Mouse (Mus musculus) T-helper 17 cell (primary cell): ENCODE results near the gene Dcun1d3.

ENCODE experiments used
- in situ Hi-C, 2 experiments: fragments of 300-600 bp; cut with MboI, MseI; formaldehyde crosslinking; loops; 1 replicate in 1 of 2; 2 replicates in 1 of 2; pipeline ENCODE4 v1.15.1; 2025; ENCODE audit warnings: high pct_unique_total_duplicates in 2 of 2

Dcun1d3 gene

DNA sequence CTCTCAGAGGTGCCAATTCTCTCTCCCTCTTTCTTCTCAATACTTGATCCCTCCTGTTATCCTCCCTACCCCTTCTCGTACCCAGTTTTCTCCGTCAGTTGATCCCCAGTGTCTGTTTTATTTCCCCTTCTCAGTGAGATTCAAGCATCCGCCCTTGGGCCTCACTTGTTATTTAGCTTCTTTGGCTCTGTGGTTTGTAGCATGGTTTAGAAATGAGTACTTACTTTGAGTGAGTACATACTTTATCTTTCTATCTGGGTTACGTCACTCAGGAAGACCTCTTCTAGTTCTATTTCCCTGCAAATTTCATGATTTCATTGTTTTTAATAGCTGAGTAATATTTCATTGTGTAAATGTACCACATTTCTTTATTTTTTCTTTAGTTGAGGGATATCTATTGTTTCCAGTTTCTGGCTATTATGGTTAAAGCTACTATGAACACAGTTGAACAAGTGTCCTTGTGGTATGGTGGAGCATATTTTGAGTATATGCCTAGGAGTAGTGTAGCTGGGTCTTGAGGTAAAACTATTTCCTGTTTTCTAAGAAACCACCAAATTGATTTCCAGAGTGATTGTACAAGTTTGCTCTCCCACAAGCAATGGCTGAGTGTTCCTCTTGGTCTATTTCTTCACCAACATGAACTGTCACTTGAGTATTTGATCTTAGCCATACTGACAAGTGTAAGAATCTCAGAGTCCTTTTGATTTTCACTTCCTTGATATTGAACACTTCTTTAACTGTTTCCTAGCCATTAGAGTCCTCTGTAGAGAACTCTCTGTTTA, 59.9 kb downstream of the Dcun1d3 start:
- in situ Hi-C loops: loop anchor here in 1 of 2 experiments (5.0 kb wide), 1 partner anchor 39 kb away; no protein-coding TSS in a partner anchor

DNA sequence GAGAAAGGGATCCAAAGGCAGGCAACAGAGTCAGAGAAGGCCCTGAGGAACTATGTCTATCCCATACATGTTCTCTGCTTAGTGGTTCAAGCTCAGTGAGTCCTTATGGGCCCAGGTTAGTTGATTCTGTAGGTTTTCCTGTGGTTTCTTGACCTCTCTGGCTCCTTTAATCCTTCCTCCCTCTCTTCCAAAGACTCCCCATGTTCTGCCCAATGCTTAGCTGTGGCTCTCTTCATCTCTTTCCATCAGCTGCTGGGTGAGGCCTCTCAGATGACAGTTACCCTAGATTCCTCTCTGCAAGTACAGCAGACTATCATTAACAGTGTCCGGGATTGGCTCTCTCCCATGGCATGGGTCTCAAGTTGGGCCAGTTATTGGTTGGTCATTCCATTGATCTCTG, 60.7 kb downstream of the Dcun1d3 start:
- in situ Hi-C loops: loop anchor here in 1 of 2 experiments (5.0 kb wide), 1 partner anchor 38 kb away; no protein-coding TSS in a partner anchor

DNA sequence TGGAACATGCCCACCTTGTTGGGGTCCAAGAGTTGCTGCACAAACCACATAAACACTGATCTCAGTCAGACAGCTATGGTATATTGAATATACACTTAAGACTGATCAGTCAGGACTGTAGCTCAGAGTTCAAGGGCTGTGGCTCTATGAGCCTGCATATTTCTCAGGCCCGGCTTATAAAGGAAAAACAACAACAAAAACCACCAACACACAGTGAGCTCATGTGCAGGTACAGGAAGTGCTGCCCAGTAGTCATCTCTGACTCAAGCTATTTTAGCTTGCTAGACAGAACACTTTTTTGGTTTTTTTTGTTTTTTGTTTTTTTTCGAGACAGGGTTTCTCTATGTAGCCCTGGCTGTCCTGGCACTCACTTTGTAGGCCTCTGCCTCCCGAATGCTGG, 87.4 kb downstream of the Dcun1d3 start:
- in situ Hi-C loops: no loop called here

- in situ Hi-C loops: no loop called here
These were observed 88.7 kb downstream of the Dcun1d3 start for GRCm38 (mm10) chr7:119807396-119807795.
